Mouse (Mus musculus): ENCODE data around the gene Exosc6. TPM values are rescaled to one million over a fixed set of nuclear protein-coding genes. Genes with fewer than 3 reads are reported as not detected.
"Not testable (repeated sequence)": the region's sequence is repeated elsewhere in the genome, so short reads cannot be mapped to it uniquely, and the experiment has no call there.

The Exosc6 gene
- total RNA-seq, 2 experiments from 2014 or later: not detected

DNA sequence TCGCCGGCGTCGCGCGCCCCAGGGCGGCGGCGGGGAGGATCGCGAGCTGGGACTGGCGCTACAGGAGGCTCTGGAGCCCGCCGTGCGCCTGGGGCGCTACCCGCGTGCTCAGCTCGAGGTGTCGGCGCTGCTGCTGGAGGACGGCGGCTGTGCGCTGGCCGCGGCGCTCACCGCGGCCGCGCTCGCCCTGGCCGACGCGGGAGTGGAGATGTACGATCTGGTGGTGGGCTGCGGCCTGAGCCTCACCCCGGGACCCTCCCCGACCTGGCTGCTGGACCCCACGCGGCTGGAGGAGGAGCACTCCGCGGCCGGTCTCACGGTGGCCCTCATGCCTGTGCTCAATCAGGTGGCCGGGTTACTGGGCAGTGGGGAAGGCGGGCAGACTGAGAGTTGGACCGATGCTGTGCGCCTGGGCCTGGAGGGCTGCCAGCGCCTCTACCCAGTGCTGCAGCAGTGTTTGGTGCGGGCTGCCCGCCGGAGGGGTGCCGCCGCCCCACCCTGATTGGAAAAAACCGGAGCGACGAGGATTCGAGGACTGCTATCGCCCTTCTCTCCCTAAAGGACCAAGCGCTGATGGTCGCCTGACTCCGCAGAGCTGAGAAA lies 653 bp downstream of the Exosc6 start:
- peak; percentile 32 to 36 for DNase-seq (ENCODE audit: low spot score in 2 of 2)
- intact Hi-C loops (cut with DNase I): no loop called here

DNA sequence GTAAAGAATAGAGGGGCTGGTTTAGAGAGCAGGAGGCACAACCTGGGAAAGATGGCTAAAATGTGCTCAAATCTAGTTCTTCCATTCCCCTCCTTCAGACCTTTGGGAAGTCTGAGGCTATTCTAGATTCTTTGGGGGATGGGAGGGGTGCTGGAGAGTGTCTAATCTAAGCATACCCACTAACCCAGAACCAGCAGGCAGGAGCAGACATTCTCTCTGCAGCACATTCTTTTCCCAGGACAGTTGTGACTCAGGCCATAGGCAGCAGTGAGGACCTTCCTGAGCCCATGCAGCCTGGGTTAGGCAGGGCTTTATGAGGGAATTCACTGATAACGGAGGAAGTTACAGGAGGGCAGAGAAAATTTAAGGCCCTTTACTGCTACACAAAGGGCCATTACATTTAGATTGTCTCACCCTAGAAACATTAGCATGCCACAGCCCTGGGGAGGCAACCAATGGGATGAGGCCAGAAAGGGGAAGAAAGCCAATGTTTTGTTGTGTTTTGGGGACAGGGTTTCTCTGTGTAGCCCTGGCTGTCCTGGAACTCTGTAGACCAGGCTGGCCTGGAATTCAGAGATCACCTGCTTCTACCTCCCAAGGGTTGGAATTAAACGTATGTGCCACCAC lies 2.9 kb downstream of the Exosc6 start:
- intact Hi-C loops (cut with DNase I): no loop called here
- no peak for DNase-seq (ENCODE audit: low spot score in 2 of 2)

DNA sequence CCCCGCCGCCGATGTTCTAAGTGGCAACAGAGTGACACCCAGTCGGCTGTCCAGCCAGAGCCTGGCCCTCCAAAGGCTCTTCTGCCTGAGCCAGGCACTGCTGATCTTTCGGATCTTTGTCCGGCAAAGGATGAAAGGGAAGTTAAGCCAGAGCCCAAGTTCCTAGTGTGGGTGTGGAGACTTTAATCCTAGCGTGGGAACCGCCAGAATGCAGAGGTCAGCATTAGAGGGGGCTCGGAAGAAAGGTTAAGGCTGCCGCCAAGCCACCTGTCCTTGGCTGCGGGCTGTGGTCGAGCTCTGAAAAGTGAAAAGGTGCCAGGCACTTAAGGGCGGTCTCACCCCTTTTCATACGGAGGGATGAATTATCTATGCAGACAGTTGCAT lies 5.5 kb downstream of the Exosc6 start:
- intact Hi-C loops (cut with DNase I): loop anchor here (2.0 kb wide), 1 partner anchor 29 kb away; no protein-coding TSS in a partner anchor
- DNase-seq (ENCODE audit: low spot score in 2 of 2): no peak

DNA sequence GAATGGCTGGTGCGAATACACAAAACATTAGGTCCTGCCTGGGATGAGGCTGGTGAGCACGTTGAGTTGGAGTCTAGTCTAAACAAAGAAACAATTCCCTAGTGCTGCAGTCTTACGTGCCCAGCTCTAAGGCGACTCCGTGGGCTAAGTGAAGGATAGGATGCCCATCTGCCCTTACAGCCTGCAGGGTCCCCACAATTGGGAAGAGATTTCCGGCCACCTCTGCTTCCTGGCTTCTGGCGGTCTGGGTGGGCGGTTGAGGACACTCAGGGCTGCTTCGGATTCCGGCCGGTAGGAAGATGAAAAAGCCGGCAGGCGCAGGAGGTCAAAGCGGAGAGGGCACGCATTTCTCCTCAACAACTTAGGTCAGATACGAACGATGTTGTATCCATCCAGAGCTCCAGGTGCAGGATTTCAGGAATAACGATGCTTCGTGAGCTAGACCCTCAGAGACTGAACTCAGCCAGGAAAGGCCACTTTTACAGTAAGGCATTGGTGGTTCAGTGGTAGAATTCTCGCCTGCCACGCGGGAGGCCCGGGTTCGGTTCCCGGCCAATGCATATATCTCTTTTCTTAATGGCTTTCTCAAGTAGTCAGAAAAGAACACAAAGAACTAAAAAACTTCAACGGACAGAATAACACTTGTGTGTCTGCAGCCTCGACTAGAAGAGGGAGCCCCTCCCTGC lies 6.1 kb downstream of the Exosc6 start:
- intact Hi-C loops (cut with DNase I): loop anchor here (2.0 kb wide), 1 partner anchor 29 kb away; no protein-coding TSS in a partner anchor
- DNase-seq (ENCODE audit: low spot score in 2 of 2): peak; percentile 92 to 97

DNA sequence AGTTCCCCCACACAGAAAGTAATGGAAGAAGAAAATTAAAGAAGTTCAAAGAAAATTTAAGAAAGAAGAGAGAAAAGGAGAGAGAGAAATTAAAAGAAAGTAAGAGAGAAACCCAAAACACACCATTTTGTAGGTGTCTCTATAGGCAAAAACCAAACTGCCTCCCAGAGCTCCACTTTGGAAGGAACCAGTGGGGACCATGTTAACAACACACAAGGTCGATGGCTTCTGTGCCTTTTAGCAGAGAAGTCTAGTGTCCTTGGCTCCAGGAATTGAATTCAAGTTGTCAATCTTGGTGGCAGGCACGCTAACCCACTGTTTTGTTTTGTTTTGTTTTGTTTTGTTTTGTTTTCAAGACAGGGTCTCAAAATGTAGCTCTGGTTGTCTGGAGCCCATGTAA lies 6.8 kb downstream of the Exosc6 start:
- no peak for DNase-seq (ENCODE audit: low spot score in 2 of 2)
- intact Hi-C loops (cut with DNase I): loop anchor here (2.0 kb wide), 1 partner anchor 28 kb away; no protein-coding TSS in a partner anchor

DNA sequence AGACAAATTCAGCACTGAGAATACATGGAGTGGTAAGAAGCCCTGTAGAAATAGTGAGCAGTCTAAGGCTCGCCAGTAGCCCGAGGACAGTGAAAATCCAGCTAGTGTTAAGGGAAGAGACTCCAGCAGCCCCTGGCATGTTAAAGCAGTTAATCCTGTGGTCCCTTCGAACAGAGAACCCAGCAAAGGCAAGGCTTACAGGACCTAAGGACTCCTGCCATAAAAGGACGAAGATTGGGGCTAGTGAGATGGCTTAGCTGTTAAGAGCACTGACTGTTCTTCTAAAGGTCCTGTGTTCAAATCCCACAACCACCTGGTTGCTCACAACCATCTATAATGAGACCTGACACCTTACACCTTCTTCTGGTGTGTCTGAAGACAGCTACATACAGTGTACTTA lies 10.2 kb downstream of the Exosc6 start:
- no peak for DNase-seq (ENCODE audit: low spot score in 2 of 2)
- intact Hi-C loops (cut with DNase I): no loop called here

DNA sequence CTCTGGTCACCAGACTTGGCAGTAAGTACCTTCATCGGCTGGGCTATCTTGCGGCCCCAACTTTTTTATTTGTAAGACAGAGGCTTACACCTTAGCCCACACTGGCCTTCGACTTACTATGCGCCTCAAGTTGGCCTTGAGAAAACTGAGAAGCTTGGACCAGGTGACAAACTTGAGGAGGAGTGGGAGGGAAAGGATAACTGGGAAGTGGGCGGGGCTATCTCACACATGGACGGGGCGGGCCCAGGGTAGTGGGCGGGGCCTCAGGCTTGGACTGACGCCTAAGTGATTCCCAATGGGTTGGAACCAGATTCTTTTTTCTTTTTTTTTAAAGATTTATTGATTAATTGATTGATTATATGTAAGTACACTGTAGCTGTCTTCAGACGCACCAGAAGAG lies 11.3 kb downstream of the Exosc6 start:
- DNase-seq (ENCODE audit: low spot score in 2 of 2): no peak
- intact Hi-C loops (cut with DNase I): no loop called here

DNA sequence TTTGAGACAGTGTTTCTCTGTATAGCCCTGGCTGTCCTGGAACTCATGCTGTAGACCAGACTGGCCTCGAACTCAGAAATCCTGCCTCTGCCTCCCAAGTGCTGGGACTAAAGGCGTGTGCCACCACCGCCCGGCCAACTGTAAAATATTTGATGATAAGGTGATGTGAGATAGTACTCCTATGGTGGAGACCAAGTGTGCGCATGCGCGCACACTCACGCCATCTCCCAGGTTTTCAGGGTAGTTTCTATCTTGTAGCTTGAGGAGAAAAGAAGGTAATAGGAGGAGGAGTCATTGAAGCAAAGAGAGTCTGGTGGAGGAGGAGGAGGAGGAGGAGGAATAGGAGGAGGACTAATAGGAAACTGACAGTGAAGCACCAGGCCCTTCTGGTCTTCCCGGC lies 12.5 kb downstream of the Exosc6 start:
- intact Hi-C loops (cut with DNase I); DNase-seq (ENCODE audit: low spot score in 2 of 2): not testable (repeated sequence)

DNA sequence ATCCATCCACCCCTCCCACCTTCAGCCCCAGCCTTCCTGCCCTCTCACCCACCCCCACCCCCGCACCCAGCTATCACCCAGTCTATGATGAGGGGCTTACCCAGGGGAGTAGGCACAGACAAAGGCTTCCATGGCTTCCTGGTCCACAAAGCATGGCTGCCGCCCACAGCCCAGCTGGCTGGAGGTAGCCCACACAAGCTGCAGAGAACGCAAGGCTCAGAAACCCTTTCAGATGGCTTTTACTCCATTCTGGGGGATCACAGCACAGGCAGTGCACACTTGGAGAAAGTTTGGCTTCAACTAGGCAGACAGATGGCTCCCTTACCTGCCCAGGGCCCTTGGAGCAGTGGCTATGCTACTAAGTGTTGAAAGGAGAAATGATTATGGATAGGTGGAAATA lies 19.8 kb downstream of the Exosc6 start:
- intact Hi-C loops (cut with DNase I): no loop called here
- peak; percentile 35 to 49 for DNase-seq (ENCODE audit: low spot score in 2 of 2)

DNA sequence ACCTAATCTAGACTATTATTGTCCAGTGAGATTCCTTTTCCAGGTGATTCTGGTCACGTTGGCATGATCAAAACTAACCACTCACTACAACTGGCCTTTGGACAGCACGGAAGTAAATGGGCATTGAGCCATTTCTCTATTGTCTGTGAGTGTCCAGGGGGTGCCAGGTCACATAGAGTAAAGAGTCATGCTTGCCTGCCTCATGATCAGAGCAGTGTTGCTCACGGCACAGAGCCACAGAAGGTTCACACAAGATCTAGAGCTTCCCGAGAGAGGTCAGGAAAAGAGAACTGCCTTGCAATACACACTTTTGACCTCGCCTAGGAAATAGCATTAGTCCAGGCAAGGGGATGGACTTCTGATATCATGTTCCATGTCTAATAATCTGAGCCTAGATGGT lies 23.3 kb downstream of the Exosc6 start:
- intact Hi-C loops (cut with DNase I): no loop called here

DNA sequence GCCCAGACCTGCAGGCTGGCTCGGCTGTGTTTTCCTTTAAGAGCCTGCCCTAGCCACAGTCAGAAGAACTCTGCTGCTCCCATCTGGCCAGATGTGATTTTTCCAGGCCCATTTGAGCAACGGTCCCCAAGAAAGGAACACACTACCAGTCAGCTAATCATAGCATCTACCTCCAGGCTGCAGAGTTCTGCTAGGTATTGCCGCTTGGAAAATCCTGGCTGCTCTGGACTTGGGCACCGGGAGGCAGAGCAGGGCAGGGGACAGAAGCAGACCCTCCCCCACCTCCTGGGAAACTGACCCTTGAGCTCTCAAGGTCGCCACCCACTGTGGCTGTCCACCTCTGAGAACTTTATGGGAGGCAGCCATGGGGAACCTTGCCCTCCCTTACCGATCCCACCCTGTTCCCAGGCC lies 23.7 kb downstream of the Exosc6 start:
- DNase-seq (ENCODE audit: low spot score in 2 of 2): no peak
- intact Hi-C loops (cut with DNase I): no loop called here

More for the DNA sequence above, 23.3 kb downstream of the Exosc6 start:
- DNase-seq (ENCODE audit: low spot score in 2 of 2): no peak

DNA sequence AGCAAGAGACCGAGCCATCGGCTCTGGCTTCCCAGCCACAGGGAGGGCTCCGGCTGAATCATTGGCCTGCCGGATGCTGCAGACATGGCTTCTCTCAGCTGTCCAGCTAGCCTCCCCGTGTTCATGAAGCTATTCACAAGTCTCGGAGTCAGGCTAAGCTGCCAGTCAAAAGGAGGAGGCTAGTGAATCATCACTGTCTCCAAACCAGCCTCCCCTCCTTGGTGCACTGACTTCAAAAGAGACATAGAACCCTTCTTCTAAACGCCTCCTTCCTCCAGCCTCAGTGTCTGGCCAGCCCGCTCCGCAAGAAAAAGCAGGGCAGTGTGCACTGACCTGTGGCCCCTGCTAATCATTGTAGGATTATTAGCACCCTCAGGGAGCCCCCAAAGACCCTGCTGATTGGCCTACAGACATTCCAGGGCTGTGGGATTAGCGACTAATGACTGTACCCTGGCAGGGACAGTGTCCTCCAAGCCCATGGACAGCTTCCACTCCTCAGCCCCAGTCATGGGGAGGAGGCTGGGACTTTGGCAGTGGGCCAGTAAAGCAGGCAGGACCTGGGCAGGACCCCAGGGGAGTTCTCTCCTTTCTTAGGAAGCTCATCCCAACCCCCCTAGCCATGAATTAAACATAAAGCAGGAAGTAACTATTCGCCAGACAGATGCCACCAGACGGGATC lies 25.6 kb downstream of the Exosc6 start:
- no peak for DNase-seq (ENCODE audit: low spot score in 2 of 2)

DNA sequence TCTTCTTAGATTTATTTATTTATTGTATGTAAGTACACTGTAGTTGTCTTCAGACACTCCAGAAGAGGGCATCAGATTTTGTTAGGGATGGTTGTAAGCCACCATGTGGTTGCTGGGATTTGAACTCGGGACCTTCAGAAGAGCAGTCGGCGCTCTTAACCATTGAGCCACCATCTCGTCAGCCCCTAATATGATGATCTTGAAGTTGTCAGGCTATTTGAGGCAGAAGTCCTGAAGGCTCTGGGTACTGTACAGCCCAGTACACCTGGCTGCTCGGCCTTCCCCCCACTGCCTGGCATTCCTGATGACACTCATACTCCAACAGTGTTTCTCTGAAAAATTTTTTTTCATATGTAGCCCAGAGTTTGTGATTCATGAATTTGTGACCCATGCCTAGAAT lies 27.8 kb downstream of the Exosc6 start:
- intact Hi-C loops (cut with DNase I); DNase-seq (ENCODE audit: low spot score in 2 of 2): not testable (repeated sequence)

More for the DNA sequence above, 25.6 kb downstream of the Exosc6 start:
- intact Hi-C loops (cut with DNase I): no loop called here

DNA sequence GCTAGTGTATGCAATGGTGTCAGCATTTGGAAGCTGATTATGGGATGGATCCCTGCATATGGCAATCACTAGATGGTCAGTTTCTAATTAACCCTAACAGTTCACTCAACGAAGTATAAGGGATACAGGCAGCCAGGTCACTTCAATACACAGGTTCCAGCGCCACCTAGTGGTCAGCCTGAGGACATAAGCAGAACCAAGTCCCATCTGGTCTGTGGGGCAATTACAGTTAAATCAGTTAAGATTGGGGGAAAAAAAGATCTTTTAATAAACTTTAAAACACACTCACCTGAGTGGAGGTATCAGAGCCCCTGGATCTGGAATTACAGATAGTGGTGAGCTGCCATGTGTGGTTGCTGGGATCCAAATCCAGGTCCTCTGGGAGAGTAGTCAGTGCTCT lies 34.0 kb downstream of the Exosc6 start:
- DNase-seq (ENCODE audit: low spot score in 2 of 2): peak; percentile 60 to 62
- intact Hi-C loops (cut with DNase I): loop anchor here (2.0 kb wide), 1 partner anchor 27 kb away; no protein-coding TSS in a partner anchor

DNA sequence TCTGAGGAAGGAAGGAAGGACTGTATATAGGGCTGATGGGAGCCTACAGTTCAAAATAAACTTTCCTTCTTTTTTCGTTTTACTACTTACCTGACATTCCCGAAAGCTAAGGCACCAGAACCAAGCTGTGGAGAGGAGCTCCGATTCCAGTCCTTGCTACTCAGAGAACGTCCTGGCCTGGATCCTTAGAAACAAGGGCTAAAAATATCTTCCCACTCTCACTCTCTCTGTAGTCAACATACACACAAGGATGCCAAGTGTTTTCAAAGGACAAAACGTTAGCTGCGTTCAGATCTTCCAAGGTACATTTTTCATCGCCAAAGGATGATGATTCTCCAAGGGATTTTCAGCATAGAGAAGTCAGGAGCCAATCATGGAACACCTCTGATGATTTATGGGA lies 35.6 kb downstream of the Exosc6 start:
- intact Hi-C loops (cut with DNase I): loop anchor here (2.0 kb wide), 1 partner anchor 29 kb away; no protein-coding TSS in a partner anchor
- DNase-seq (ENCODE audit: low spot score in 2 of 2): peak; percentile 30 to 66

DNA sequence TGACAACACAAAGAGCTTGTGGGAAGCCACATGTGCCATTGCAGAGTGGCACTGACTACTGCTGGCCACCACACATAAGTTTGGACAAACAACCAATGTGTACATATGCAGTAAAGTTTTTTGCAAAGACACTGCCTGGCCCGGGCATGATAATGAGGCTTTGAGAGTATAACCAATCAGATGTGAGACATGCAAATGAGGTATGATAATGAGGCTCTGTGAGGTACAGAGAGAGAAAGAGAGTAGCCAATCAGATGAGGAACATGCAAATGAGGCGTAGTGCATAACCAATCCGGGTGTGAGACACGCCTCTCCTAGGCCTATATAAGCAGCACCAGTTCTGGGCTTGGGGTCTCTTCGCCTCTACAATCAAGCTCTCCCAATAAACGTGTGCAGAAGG lies 36.2 kb downstream of the Exosc6 start, which contains the start of gene Clec18a:
Clec18a (minus strand) TSS at position 101 of the 400 bp plus-strand sequence.
- intact Hi-C loops (cut with DNase I): not testable (repeated sequence)
- peak in 1 of 2 experiments; percentile 19 for DNase-seq (ENCODE audit: low spot score in 2 of 2)

DNA sequence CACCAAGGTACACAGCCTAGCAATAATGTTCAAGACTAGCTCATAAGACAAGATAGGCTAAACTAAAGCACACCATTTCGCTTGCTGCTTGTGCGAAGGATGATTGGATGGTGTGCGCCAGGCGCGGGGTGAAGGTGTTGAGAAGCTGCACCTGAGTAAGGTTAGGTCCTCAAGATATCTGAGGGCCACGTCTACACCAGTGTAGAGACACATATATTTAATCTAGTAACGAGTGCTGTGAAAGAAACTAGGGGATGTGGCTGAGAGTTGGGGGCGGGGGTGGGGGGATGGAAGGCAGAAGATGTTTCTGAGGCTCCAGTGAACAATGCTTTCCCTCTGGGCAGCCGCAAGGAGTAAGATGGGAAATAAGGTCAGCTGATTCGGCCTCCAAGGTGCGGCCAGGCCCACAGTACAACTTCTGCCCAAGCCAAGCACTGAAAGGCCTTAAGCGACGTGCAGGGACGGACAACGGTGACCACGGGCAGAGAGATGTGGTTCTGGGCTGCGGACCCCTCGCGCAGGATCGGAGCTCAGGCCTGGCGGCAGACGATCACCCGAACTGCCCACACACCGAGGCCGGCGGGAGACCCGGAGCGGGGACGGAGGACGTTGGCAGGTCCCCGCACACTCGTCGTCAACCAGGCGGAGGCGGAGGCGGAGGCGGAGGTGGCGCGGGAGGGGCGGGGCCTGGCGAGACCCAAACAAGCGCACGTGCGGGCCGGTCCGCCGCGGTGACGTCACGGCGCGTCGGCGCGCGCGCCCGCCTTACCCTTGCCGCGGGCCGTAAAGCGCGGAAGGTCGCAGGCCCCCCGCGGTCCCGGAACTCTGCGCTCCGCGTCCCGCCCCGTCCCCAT lies 38.0 kb downstream of the Exosc6 start, which contains the start of gene Pdpr:
Pdpr (plus strand) TSS at position 766 of the 854 bp plus-strand sequence.
- intact Hi-C loops (cut with DNase I): loop anchor here (2.0 kb wide), 1 partner anchor 51 kb away; no protein-coding TSS in a partner anchor
- peak; percentile 88 to 90 for DNase-seq (ENCODE audit: low spot score in 2 of 2)

DNA sequence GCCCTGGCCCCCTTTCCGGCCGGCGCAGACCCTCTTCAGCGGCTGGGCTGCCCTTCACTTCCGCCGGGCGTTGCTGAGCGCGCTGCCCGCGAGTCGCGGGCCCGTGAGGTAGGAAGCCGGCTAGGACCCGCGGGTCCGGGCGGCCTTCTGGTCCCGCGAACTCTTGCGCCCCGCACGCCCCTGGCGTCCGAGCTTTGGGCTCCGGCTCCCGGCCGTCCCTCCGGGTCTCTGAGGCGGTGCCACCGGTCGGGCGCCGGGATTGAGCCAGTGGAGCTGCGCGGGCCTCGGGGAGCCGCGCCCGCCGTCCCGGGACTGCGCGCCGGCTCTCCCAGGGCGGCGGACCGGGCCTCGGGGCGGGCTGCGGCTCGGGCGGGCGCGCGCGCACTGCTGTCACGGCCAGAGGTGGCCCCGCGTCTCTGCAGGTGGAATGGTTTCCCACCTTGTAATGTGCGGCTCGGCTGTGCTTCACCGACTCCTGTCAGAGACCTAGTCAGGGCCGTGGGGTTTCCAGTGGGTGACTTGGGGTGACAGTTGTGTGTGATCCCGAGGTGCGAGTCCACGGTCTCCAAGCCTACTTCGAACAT lies 38.7 kb downstream of the Exosc6 start:
- intact Hi-C loops (cut with DNase I): loop anchor here (2.0 kb wide), 1 partner anchor 50 kb away; no protein-coding TSS in a partner anchor
- not testable (repeated sequence) for DNase-seq (ENCODE audit: low spot score in 2 of 2)

All from left cerebral cortex, postnatal 14 days (tissue).